Mouse (Mus musculus): Measurements from ENCODE around the gene Exoc2.

Exoc2 gene

GRCm38 (mm10) chr13:30894015-30894634, 79.8 kb downstream of the Exoc2 start:
- DNase-seq (ENCODE audit: low read depth, low spot score), result peak; percentile 66

GRCm38 (mm10) chr13:30892315-30892714, 81.6 kb downstream of the Exoc2 start:
- DNase-seq (ENCODE audit: low read depth, low spot score), result no peak

GRCm38 (mm10) chr13:30891223-30891622, 82.7 kb downstream of the Exoc2 start:
- no peak for DNase-seq (ENCODE audit: low read depth, low spot score)

- DNase-seq (ENCODE audit: low read depth, low spot score), result peak; percentile 83
These were observed 85.4 kb downstream of the Exoc2 start for GRCm38 (mm10) chr13:30888480-30888879.

- no peak for DNase-seq (ENCODE audit: low read depth, low spot score)
These were observed 93.6 kb downstream of the Exoc2 start for GRCm38 (mm10) chr13:30880310-30880709.

GRCm38 (mm10) chr13:30879871-30880270, 94.0 kb downstream of the Exoc2 start:
- DNase-seq (ENCODE audit: low read depth, low spot score), result no peak

GRCm38 (mm10) chr13:30875825-30876224, 98.1 kb downstream of the Exoc2 start:
- no peak for DNase-seq (ENCODE audit: low read depth, low spot score)

- DNase-seq (ENCODE audit: low read depth, low spot score), result no peak
These were observed 100.4 kb downstream of the Exoc2 start for GRCm38 (mm10) chr13:30873472-30873871.

GRCm38 (mm10) chr13:30865486-30865885, 108.4 kb downstream of the Exoc2 start:
- DNase-seq (ENCODE audit: low read depth, low spot score), result no peak

- DNase-seq (ENCODE audit: low read depth, low spot score), result no peak
These were observed 109.9 kb downstream of the Exoc2 start for GRCm38 (mm10) chr13:30864042-30864441.

- no peak for DNase-seq (ENCODE audit: low read depth, low spot score)
These were observed 115.5 kb downstream of the Exoc2 start for GRCm38 (mm10) chr13:30858421-30858820.

- DNase-seq (ENCODE audit: low read depth, low spot score), result no peak
These were observed 123.2 kb downstream of the Exoc2 start for GRCm38 (mm10) chr13:30850736-30851135.

- DNase-seq (ENCODE audit: low read depth, low spot score), result no peak
These were observed 125.9 kb downstream of the Exoc2 start for GRCm38 (mm10) chr13:30848001-30848400.

GRCm38 (mm10) chr13:30846506-30846905, 127.4 kb downstream of the Exoc2 start:
- no peak for DNase-seq (ENCODE audit: low read depth, low spot score)

GRCm38 (mm10) chr13:30843049-30843448, 130.8 kb downstream of the Exoc2 start:
- DNase-seq (ENCODE audit: low read depth, low spot score), result no peak

- DNase-seq (ENCODE audit: low read depth, low spot score), result no peak
These were observed 132.1 kb downstream of the Exoc2 start for GRCm38 (mm10) chr13:30841843-30842242.

GRCm38 (mm10) chr13:30841306-30841705, 132.6 kb downstream of the Exoc2 start:
- no peak for DNase-seq (ENCODE audit: low read depth, low spot score)

- DNase-seq (ENCODE audit: low read depth, low spot score), result no peak
These were observed 133.2 kb downstream of the Exoc2 start for GRCm38 (mm10) chr13:30840700-30841099.

- no peak for DNase-seq (ENCODE audit: low read depth, low spot score)
These were observed 137.6 kb downstream of the Exoc2 start for GRCm38 (mm10) chr13:30836342-30836741.

GRCm38 (mm10) chr13:30834859-30835258, 139.0 kb downstream of the Exoc2 start:
- no peak for DNase-seq (ENCODE audit: low read depth, low spot score)

GRCm38 (mm10) chr13:30834349-30834748, 139.5 kb downstream of the Exoc2 start:
- DNase-seq (ENCODE audit: low read depth, low spot score), result no peak

GRCm38 (mm10) chr13:30833476-30834149, 140.3 kb downstream of the Exoc2 start:
- DNase-seq (ENCODE audit: low read depth, low spot score), result no peak

GRCm38 (mm10) chr13:30831369-30831768, 142.5 kb downstream of the Exoc2 start:
- DNase-seq (ENCODE audit: low read depth, low spot score), result no peak

Data from ZHBTc4 (cell line).